Mouse (Mus musculus): Measurements from ENCODE around the gene Srsf3. TPM values are rescaled to one million over a fixed set of nuclear protein-coding genes. Genes with fewer than 3 reads are reported as not detected.

Gene Srsf3
- polyA plus RNA-seq, 1 experiment = 71.0 TPM

DNA sequence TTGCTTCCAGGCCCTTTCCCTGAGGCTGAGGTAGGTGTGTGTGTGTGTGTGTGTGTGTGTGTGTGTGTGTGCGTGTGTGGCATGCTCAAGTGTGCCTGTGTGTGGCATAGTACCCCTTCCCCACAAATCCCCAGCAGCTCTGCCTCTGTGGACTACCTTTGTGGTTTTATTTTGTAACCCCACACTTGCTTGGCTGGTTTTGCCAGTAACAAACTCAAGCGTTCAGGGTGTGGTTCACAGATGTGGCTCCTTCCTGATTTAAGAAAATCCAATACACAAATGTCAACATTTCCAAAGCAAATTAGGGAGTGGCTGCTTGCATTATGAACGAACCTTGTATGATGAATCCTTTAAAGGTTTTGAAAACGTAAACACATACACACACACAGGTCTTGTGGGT, 15.7 kb upstream of the Srsf3 start:
- no peaks in the 10 kb centered on the region for H3K36me3 ChIP-seq (ENCODE audit: control insufficient read depth, insufficient read depth, low read length)
- no peak overlapping the region for H3K27ac ChIP-seq (ENCODE audit: insufficient read depth, low read depth, low read length)
- no peaks in the 10 kb centered on the region for H3K27me3 ChIP-seq (replicated peaks; ENCODE audit: control insufficient read depth, insufficient read depth, low read length)
- 85% methylated on average over 4 of the region's 4 CpGs for WGBS
- no peak overlapping the region for H3K4me3 ChIP-seq (ENCODE audit: insufficient read depth, low read depth, low read length)
- TF ChIP-seq POLR2A (IDR thresholded peaks at IDR 0.05; ENCODE audit: low read depth, low read length) = no peak
- TF ChIP-seq CTCF (conservative IDR thresholded peaks at IDR 0.05; ENCODE audit: insufficient read depth, insufficient read length, low read depth, low read length) = no peak
- H3K4me1 ChIP-seq (ENCODE audit: control insufficient read depth, insufficient read depth, low read length) = no peaks in the 10 kb centered on the region
- no peak for DNase-seq

DNA sequence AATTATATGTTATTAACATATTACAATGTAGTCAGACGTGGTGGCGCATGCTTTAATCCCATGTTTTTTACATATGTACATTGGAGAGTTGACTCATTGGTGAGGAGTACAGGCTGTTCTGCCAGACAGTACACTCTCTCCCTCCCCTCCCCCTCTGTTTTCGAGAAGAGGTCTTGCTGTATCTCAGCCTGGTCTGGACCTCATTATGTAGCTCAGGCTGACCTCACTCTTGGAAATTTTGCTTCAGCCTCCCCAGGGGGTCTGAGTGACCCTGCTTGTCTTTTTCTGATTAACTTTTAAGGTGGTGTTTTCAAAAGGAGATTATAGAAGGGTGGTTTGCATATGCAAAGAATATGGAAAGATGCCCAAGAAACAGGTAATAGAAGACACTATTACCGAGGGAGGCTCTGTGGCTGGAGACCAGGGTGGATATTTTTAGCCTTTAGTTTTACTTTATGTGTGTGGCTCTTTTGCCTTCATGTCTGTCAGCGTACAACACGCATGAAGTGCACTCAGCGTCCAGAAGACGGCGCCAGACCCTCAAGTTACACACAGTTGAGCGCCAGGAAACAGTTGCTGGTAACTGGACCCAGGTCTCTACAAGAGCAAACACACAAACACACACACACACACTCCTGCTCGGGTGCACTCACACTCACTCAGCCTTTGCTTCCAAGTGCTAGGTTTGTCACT, 14.0 kb upstream of the Srsf3 start:
- H3K4me3 ChIP-seq (ENCODE audit: insufficient read depth, low read depth, low read length) = no peak overlapping the region
- H3K4me1 ChIP-seq (ENCODE audit: control insufficient read depth, insufficient read depth, low read length) = no peaks in the 10 kb centered on the region
- no peak overlapping the region for H3K27ac ChIP-seq (ENCODE audit: insufficient read depth, low read depth, low read length)
- H3K27me3 ChIP-seq (replicated peaks; ENCODE audit: control insufficient read depth, insufficient read depth, low read length) = no peaks in the 10 kb centered on the region
- H3K36me3 ChIP-seq (ENCODE audit: control insufficient read depth, insufficient read depth, low read length) = no peaks in the 10 kb centered on the region
- DNase-seq = no peak
- TF ChIP-seq POLR2A (IDR thresholded peaks at IDR 0.05; ENCODE audit: low read depth, low read length) (no peak), CTCF (conservative IDR thresholded peaks at IDR 0.05; ENCODE audit: insufficient read depth, insufficient read length, low read depth, low read length) (peak; percentile 46)
- 65% methylated on average over 11 of the region's 11 CpGs for WGBS

DNA sequence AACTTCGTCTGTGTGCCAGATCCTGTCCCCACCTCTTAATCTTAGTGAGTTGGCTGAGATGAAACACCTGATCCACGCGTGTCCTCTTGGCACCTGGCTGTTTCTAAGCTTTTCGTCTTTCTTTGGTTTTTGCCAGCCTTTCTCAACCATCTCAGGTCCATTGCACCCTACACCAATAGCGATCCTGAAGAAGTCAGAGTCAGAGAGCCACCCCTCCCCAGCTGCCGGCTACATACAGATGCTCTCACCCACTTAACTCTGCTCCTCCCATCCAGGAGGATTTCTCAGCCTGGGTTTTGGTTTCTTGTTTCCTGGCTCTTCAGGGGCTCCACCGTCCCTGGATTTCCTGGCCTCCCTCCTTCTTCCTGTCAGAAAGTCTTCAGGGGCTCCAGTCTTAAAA, 13.0 kb upstream of the Srsf3 start:
- H3K36me3 ChIP-seq (ENCODE audit: control insufficient read depth, insufficient read depth, low read length) = no peaks in the 10 kb centered on the region
- WGBS = 82% methylated on average over 7 of the region's 7 CpGs
- no peaks in the 10 kb centered on the region for H3K27me3 ChIP-seq (replicated peaks; ENCODE audit: control insufficient read depth, insufficient read depth, low read length)
- no peak for DNase-seq
- no peaks in the 10 kb centered on the region for H3K4me1 ChIP-seq (ENCODE audit: control insufficient read depth, insufficient read depth, low read length)
- H3K4me3 ChIP-seq (ENCODE audit: insufficient read depth, low read depth, low read length) = no peak overlapping the region
- no peak overlapping the region for H3K27ac ChIP-seq (ENCODE audit: insufficient read depth, low read depth, low read length)
- TF ChIP-seq POLR2A (IDR thresholded peaks at IDR 0.05; ENCODE audit: low read depth, low read length) = no peak
- TF ChIP-seq CTCF (conservative IDR thresholded peaks at IDR 0.05; ENCODE audit: insufficient read depth, insufficient read length, low read depth, low read length) = no peak

DNA sequence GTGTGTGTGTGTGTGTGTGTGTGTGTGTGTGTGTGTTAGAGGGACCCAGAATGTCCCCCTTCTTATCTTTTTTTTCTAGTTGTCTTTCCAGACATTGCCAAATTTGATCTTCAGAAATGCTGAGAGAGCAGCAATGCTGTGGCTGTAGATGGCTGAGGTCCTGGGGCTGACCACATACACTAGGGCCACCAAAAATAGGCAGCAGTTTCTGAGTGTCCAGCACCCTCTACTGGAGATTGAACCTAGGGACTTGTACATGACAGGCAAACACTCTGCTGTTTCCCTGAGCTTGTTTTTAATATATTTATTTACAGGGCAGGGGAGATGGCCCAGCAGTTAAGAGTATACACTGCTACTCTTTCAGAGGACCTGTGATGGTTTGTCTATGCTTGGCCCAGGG, 12.0 kb upstream of the Srsf3 start:
- Histone ChIP-seq H3K36me3 (ENCODE audit: control insufficient read depth, insufficient read depth, low read length) (no peaks in the 10 kb centered on the region), H3K27ac (ENCODE audit: insufficient read depth, low read depth, low read length) (no peak overlapping the region), H3K4me3 (ENCODE audit: insufficient read depth, low read depth, low read length) (no peak overlapping the region), H3K27me3 (replicated peaks; ENCODE audit: control insufficient read depth, insufficient read depth, low read length) (no peaks in the 10 kb centered on the region), H3K4me1 (ENCODE audit: control insufficient read depth, insufficient read depth, low read length) (no peaks in the 10 kb centered on the region)
- TF ChIP-seq CTCF (conservative IDR thresholded peaks at IDR 0.05; ENCODE audit: insufficient read depth, insufficient read length, low read depth, low read length) (peak; percentile 57), POLR2A (IDR thresholded peaks at IDR 0.05; ENCODE audit: low read depth, low read length) (no peak)
- DNase-seq = no peak

DNA sequence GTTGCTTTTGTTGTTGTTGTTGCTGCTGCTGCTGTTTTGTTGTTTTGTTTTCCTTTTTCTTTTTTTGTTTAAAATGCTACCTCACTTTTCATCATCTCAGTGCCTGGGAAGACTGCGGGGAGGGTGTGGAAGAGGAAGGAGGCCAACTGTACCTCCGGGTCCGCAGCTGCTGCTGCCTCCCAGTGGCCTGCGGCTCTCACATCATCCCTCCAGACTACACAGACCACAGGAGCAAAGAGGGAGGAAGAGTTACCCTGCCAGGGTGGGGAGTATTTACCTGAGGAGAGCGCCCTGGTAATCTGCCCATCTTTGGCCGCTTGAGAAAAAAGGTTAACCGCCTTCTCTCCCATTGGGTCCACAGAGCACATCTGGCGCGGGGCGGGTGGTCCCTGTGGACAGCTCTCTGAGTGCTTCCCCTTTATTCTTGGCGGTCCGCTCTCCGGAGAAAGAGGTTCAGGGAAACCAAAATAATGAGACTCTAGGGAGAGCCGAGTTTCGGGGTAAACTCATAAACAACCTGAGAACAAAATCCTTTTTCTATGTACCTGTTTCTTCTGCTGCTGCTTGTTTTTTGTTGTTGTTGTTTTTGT, 10.1 kb upstream of the Srsf3 start:
- no peak for DNase-seq
- H3K36me3 ChIP-seq (ENCODE audit: control insufficient read depth, insufficient read depth, low read length) = no peaks in the 10 kb centered on the region
- 32% methylated on average over 15 of the region's 15 CpGs for WGBS
- H3K27me3 ChIP-seq (replicated peaks; ENCODE audit: control insufficient read depth, insufficient read depth, low read length) = no peaks in the 10 kb centered on the region
- no peak overlapping the region for H3K27ac ChIP-seq (ENCODE audit: insufficient read depth, low read depth, low read length)
- peak; percentile 62 for TF ChIP-seq CTCF (conservative IDR thresholded peaks at IDR 0.05; ENCODE audit: insufficient read depth, insufficient read length, low read depth, low read length)
- no peak for TF ChIP-seq POLR2A (IDR thresholded peaks at IDR 0.05; ENCODE audit: low read depth, low read length)
- H3K4me3 ChIP-seq (ENCODE audit: insufficient read depth, low read depth, low read length) = no peak overlapping the region
- no peaks in the 10 kb centered on the region for H3K4me1 ChIP-seq (ENCODE audit: control insufficient read depth, insufficient read depth, low read length)

DNA sequence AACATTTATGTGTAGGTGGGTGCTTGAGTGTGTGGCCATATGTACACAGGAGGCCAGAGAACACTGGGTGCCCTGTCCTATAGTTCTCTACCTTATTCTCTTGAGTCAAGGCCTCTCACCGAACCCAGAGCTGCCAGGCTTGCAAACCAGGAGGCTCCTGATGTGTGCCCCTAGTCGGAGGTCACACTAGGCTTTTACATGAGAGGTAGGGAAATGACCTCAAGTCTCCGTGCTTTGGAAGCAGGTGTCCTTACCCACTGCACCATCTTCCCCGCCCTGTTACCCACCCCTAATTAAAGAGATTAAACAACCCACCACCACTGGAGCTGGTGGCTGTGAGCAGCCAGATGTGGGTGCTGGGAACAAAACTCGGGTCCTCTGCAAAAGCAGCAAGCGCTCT, 9.1 kb upstream of the Srsf3 start:
- TF ChIP-seq CTCF (conservative IDR thresholded peaks at IDR 0.05; ENCODE audit: insufficient read depth, insufficient read length, low read depth, low read length) (no peak), POLR2A (IDR thresholded peaks at IDR 0.05; ENCODE audit: low read depth, low read length) (no peak)
- DNase-seq = no peak
- no peaks in the 10 kb centered on the region for H3K36me3 ChIP-seq (ENCODE audit: control insufficient read depth, insufficient read depth, low read length)
- no peak overlapping the region for H3K27ac ChIP-seq (ENCODE audit: insufficient read depth, low read depth, low read length)
- H3K27me3 ChIP-seq (replicated peaks; ENCODE audit: control insufficient read depth, insufficient read depth, low read length) = no peaks in the 10 kb centered on the region
- H3K4me3 ChIP-seq (ENCODE audit: insufficient read depth, low read depth, low read length) = no peak overlapping the region
- no peaks in the 10 kb centered on the region for H3K4me1 ChIP-seq (ENCODE audit: control insufficient read depth, insufficient read depth, low read length)
- WGBS = 93% methylated on average over 6 of the region's 6 CpGs

DNA sequence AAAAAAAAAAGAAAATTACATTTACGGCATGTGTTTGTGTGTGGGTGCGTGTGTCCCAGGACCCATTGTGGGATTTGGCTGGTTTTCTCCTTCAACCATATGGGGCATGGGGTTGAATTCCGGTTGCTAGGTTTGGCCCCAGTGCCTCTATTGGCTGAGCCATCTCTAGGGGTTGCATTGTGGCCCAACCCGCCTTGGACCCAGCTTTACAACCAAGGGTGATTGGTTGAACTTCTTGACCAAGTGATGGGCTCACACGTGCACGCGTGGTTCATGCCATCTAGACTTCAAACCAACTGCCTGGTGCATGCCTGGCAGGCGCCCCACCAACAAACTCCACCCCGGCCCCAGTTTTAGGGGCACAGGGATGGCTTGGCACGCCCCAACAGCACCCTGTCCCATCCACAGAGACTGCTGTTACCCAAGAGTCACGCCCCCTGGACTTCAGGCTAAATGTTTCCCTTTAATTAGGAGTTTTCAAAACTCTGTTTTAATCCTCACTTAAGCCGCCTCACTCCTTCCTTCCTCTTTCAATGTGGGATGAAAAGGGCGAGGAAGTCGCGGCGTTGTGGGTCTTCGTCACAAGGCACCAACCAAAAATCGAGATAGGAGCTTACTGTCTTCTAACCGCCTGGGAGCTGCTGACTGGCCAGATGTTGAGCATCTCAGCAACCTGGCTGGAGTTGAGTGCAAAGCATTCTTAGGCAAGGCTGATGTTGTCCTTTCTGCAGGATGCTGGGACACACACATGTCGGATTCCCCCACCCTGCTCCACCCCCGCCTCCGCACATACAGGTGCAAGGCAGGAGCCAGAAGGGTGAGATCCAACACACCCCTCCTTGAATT, 8.2 kb upstream of the Srsf3 start:
- Histone ChIP-seq H3K36me3 (ENCODE audit: control insufficient read depth, insufficient read depth, low read length) (no peaks in the 10 kb centered on the region), H3K4me3 (ENCODE audit: insufficient read depth, low read depth, low read length) (no peak overlapping the region), H3K27me3 (replicated peaks; ENCODE audit: control insufficient read depth, insufficient read depth, low read length) (no peaks in the 10 kb centered on the region), H3K27ac (ENCODE audit: insufficient read depth, low read depth, low read length) (no peak overlapping the region), H3K4me1 (ENCODE audit: control insufficient read depth, insufficient read depth, low read length) (no peaks in the 10 kb centered on the region)
- TF ChIP-seq POLR2A (IDR thresholded peaks at IDR 0.05; ENCODE audit: low read depth, low read length) = no peak
- no peak for TF ChIP-seq CTCF (conservative IDR thresholded peaks at IDR 0.05; ENCODE audit: insufficient read depth, insufficient read length, low read depth, low read length)
- 77% methylated on average over 22 of the region's 22 CpGs for WGBS
- DNase-seq = no peak
